Mouse (Mus musculus): ENCODE data around the gene Tpr.
A peak's percentile ranks its signal among the peaks of the same experiment; 100 is the strongest.

Gene Tpr

DNA sequence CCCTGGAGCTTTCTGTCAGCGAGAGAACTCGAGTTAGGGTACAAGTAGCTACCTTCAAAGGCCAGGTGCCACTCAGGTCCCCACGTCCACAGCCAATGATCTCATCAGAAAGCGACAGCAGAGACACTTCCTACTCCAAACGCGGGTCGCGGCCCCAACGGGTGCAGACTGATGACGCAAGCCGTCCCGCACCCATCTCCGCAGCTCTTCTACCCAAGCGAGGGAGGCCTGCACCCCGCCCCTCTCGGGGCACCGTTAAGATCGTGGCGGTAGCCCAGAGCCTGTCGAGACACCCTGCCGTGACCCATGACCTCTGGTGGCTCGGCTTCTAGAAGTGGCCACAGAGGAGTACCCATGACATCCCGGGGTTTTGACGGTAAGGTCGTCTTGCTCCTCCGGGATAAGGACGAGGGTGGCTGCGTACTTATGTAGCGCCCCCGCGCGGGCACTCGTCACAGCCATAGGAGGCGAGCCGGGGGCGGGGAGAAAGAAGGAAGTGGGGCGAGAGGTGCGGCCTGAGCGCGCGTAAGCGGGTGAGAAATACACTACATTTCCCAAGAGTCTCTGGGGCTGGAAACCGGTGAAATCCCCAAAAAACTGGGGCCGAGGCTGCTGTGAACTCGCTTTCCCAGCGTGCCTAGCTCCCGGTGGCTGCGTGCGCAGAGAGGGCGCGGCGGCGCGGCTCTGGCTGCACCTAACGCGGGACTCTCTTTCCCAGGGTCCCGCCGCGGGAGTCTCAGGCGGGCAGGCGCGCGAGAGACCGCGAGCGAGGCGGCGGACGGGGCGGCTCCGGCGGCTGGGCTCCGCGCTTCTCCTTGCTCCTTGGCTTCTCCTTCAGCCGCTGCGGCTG, at the start of gene Tpr, which contains the start of gene Odr4:
TSS of gene Tpr (plus strand) at position 201 of the 850 bp plus-strand sequence.
TSS of gene Odr4 (minus strand) at position 443 of the 850 bp plus-strand sequence.
- peak; percentile 99 for DNase-seq

DNA sequence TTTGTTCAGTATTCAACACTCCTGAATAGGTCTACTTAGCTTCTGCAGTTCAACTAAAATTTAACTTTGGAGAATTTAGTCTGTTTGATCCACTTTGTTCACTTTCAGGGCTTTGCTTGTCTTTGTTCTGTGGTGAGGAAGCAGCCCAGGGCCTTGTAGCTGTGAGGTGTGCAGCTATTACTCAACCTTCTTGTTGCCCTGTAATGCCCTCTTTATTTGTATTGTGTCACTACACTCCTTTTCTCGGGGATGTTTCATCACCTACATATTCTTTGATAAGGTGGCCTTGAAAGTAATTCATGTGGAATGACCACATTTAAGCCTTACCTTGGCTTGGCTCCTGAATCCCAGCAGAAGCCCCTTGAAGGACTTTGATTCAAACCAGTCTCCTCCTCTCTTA, 31.8 kb upstream of the Tpr start:
- no peak for DNase-seq

DNA sequence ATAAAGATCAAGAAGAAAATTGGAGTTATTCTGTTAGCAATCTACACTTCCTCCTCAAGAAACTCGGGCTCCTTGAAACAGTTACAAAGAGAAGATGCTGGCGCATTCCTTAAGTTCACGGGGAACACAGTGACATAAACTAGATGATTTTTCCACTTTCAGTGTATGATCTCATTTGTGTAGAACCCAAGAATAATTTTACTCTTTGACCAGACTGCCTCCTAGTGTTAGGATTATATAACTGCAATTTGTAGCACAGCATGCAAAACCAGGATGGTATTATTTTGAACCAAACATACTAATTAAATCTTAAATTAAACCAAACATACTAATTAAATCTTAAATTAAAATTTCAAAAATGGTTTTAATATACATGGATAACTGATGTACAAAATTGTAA, 19.7 kb upstream of the Tpr start:
- no peak for DNase-seq

DNA sequence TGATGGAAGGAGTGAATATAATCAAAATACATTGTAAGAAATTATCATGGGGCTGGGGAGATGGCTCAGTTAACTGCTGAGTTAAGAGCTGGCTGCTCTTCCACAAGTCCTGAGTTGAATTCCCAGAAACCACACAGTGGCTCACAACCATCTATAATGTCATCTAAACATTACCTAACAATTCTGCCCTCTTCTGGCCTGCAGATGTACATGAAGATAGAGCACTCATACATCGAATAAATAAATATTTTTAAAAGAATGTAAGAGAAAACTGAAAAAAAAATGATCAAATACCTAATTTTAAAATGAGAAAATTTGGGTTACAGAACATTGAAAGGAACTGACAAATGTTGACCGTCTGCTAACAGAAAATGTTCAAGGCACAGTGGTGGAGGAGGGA, 18.4 kb upstream of the Tpr start:
- DNase-seq, result no peak

DNA sequence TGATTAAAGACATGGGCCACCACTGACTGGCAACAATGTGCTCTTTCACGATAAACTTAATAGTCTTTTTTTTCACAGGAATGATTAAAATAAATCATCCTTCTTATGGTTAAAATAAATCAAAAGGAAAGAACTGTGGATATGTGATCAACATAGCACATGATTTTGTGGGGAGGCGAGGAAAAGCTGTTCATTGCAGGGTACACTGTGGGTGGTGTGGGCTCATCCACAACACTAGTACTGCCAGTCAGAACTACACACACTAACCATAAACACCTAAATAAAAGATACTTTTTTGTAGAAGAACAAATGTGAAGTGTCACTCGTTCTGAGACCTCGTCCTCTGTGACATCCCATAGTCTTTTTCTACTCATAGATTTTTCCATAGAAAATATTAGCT, 8.5 kb upstream of the Tpr start:
- no peak for DNase-seq

DNA sequence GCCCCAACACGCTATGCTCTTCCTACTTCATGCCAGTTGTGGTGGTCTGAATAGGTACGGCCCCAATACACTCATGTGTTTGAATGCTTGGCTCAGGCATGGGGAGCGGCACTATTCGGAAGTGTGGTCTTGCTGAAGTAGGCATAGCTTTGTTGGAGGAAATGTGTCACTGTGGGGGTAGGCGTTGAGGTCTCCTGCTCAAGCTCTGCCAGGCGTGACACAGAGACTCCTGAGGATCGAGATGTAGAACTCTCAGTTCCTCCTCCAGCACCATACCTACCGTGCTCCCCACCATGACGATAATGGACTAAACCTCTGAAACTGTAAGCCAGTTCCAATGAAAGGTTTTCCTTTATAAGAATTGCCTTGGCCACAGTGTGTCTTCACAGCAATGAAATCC, 5.1 kb upstream of the Tpr start:
- DNase-seq, result no peak

DNA sequence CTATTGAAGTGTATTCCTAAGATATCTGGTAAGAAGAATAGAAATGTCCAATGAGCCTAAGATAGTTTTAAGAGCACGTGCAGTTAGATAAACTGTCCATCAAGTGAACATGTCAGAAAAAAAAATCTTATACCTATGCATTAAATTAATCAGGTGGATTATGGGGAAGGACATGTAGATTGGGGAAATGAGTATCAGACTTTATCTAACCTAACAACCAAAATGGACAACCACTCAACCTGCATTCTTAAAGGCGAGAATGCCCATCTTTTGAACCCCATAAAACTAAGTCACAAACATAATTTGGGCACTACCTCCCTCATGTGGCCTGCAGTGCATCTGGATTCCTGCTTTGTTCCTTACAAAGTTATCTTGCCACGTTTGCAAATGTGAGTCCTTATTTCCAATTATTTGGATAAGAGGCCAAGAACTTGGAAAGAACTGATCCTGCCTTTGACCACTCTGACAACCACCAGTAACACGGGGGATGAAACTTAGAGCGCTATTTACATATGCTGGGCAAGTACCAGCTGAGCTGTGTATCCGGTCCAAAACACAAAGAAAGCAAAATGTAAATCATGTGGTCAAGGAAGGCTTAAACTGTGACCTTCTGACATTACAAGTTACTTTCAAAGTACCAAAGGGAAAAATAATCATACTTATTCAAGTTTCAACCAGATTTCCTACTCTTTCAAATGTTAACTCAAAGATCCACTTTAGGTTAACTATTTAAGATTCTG, 3.1 kb upstream of the Tpr start:
- DNase-seq, result no peak

DNA sequence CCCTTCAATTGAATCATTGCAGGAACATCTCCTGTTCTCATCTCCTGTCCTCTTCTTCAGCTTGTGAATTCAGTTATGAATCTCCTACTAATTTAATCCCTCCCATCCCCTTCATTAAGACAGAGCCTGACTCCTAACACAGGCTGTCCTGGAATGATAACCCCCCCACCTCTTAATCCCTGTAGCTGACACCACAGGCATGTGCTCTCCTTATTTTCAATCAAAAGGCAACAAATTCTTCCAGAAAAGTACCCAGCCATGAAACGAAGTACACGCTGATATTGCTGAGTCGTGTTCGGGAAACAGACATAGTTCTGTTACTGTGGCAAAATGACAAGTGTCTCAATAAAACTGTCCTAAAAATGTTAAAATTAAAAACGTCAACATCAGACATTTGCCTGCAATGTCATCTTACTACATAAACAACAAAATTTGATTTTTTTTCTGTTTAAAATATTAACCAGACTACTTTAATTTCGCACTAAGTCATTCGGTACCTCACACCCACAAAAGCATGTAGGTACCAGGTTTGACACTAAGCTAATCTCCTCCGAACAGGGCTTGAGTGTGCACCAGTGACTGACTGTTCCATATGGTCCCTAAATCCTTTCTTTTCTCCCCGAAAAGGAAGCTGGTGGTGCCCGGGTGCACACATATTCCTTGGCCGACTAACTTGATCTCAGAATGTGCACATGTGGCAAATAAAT, 554 bp upstream of the Tpr start:
- DNase-seq, result no peak

DNA sequence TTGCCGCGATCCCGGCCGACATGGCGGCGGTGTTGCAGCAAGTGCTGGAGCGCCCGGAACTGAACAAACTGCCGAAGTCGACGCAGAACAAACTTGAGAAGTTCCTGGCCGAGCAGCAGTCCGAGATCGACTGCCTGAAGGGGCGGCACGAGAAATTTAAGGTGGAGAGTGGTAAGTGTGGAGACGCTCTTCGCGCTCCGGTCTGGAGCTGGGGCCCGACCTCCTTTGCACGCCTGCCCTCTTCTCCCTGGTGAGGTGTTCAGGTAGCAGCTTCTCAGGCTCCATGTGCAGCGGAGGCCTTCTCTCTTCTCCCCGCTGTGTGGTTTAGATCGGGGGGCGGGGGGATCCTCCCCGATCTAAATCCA, 832 bp downstream of the Tpr start:
- DNase-seq, result no peak

DNA sequence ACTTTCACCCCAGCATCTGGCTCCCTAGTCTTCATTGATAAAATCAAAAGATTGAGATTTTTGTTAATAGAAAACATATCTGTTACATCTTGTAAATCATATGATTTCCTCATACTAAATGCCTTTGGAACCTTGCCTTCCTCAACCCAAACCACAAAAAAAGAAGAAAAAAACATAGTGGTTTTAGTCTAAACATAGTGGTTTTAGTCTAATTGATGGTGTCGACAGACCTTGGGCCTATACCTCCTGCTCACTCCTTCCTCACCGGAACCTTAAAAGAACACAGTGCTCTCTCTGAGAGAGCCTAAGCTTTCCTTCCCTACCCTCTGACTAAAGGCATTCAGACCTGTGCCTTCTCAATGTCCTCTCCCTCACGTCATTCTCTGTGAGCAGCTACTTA, 3.4 kb downstream of the Tpr start:
- no peak for DNase-seq

DNA sequence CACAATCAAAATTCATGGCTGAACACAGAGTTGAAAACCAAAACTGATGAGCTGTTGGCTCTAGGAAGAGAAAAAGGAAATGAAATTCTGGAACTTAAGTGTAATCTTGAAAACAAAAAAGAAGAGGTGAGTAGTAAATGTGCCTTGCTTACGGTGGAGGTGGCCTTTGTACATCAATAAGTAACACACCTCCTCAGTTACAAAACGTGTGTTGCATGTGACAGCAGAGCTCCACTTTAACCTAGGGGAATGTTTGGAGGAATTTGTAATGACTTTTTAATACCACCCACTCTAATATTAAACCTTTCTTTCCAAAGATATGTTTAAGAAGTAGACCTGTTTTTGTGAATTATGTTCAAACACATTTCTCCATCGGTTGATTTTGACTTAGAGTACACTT, 11.3 kb downstream of the Tpr start:
- no peak for DNase-seq

DNA sequence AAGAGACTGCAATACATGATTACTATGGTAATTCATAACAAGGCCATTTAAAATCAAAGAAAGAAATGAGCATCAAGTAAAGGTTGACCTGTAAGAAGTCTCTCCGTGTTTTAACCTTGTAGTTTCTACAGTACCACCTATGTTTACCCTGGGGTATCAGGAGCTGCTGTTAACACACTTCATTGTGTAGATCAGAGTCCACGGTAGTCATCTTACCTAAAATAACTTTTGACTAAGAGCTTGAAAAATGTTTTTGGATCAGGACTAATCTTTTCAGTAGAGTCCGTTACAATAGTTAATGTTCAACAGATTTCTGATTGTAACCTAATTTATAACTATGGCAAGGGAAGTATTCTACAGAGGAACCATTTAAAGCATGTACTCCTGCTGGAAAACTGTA, 11.9 kb downstream of the Tpr start:
- DNase-seq, result no peak

DNA sequence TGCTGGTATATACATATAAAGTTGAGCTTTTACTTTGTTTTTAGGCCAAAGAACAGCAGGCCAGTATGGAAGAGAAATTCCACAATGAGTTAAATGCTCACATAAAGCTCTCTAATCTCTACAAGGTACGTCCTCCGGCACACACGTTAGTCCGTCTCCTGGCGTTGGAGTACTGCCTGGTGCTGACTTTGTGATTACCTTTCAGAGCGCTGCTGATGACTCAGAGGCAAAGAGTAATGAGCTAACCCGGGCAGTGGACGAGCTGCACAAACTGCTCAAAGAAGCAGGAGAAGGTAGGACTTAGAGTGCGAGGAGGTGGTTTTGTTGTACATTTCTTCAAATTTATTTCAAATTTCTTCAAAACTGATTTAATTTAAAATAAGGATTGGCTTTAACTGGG, 14.6 kb downstream of the Tpr start:
- no peak for DNase-seq

DNA sequence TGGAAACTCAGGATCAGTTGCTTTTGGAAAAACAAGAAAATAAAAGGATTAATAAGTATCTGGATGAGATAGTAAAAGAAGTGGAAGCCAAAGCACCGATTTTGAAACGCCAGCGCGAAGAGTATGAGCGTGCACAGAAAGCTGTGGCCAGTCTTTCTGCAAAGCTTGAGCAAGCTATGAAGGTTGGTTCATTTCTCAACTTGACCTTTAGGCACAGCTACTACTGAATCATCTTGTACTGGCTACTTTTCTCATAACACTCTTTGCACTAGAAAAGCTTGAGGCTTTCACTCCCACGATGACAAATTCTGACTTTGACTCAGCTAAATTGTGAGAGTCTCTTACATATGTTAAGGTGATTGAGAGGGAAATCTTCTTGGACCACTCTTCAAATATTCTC, 17.4 kb downstream of the Tpr start:
- DNase-seq, result no peak

DNA sequence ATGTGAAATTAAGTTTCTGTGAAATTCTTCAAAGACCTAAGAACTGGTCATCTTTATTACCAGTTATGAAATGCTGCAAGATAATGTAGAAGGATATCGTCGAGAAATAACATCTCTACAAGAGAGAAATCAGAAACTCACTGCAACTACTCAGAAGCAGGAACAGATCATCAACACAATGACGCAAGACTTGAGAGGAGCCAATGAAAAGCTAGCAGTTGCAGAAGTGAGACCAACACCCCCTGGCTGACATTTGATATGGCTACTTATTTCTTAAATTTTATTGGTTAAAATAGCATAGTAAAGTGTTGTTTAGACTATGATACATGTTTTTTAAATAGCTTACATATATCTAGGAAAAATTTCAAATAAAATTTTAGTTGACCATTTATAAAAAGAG, 23.4 kb downstream of the Tpr start:
- no peak for DNase-seq

DNA sequence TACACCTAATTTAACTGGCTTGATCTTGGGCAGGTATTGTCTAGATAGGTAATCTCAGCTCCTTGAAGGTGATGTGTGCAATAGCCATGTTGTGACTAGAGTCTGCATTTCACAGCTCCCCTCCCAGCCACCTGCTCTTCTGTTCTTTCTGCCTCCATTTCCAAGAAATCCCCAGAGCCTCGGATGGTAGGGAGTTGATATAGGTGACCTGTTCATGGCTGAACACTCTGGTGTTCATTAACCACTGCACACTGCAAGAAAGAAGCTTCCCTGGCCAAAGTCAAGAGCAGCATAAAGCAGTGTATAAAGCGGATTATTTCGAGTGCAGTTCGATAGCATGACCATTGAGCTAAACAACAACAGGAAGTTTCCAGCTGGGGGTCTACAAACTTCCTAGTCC, 25.8 kb downstream of the Tpr start:
- no peak for DNase-seq

DNA sequence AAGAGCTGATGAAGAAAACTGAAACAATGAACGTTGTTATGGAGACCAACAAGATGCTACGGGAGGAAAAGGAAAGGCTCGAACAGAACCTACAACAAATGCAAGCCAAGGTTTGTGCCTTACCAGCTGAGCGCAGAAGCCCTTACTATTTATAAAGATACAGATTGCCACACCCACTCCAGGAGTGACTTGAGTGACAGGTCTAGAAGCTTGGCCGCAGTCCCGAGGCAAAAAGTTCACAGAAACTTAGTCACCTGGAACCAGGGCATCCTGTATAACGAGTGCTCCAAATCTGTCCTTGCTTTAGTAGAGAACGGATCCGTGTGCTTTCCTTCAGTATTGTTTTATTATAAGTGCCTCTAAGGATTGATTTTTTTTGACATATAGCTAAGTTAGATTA, 33.0 kb downstream of the Tpr start:
- DNase-seq, result peak; percentile 22

DNA sequence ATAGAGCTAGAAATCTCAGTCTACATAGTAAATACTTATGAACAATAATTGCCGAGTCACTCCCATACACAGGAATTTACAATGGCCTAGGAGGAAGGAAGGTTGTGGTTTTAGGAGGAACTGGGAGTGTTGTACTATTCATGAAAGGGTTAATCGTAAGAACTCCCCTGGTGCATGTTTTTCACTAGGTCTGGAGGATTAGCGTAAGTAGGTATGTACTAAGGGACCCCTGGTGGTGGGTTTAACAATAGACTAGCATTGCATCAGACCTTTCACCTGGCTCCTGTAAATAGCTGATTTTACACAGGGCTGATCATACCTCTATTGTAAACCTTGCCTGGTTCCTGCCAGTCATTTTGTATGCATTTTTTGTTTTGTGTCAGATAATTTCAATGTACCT, 33.6 kb downstream of the Tpr start:
- no peak for DNase-seq

DNA sequence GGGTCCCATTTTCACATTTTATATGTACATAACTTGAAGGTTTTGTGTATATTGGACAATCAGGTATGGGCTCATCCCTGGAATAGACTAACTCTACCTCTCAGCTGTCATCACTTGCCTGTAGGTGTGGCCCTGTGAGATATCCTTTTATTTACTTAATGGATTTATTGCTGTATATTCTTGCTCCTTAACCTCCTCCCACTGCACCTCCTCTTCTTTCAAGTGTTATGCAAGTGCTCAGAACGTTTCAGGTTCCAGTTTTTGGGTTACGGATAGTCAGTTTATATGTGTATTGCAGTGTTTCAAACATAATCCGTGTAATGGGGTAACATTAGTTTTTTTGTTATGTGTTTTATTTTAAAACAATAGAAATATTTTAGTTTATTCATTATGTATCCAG, 46.0 kb downstream of the Tpr start:
- no peak for DNase-seq

DNA sequence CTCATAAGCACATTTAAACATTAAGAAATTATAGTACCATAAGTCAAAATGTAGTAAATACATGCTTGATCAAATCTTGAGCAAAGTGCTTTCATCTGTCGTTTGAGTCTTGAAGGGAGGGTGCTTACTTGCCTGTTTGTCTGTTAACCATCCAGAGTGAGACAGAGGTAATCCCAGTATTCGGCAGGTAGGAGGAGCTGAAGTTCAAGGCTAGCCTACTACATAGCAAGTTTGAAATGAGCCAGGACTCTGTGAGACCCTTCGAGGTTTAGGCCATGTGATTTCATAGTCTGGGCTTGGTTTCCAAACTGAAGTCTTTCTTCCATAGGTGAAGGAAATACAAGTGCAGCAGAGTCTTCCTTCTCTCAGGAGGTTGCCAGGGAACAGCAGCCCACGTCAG, 49.1 kb downstream of the Tpr start:
- DNase-seq, result no peak

DNA sequence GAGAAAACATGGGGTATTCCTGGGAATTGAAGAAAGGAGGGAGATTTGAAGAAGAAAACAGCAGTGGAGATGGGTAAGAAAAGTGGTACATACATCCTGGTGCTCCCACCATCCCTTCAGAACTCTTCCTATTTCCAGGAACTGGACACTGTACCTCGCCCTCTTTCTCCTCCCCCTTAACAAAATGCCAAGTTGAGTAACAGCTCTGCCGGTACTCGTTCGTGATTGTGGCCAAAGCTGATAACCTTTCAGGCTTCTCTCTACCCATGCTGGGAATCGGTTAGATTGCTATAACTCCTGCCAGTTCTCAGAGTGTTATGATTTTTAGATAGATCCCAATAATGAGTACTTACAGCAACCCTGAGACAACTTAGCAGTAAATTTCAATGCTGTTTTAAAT, 66.3 kb downstream of the Tpr start:
- DNase-seq, result no peak

DNA sequence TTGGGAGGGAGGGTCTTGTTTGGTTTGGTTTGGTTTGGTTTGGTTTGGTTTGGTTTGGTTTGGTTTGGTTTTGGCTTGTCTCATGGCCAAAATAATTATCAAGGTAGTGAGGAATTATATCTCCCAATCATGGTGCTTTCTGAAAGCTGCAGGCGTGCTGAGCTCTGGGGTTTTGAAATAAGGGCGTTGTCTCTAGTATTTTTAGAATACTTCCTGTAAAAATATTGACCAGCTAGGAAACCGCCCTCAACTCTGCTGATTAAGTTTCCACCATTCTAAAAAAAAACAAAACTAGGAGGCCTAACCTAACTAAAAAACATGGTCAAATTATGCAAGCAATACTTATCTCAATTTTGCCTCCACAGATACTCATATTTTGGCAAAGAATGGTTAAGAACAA, 67.0 kb downstream of the Tpr start:
- no peak for DNase-seq

DNA sequence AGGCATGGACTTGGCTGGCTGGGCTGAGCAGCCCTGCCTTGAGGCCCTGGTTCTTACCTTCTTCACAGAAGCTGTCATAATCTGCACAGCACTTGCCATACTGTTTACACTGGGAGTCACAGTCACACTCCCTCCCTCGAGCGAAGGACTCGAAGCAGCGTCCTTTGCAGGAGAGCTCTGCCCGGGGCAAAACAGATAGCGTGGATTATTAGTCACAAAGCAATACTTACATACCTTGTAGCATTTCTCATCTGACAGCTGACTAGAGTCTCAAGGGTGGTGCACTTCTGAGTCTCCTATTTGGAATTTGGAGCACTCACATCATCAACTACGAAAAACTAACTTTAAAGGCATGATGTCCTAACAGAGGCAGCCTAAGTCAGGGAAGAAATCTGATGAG, 68.0 kb downstream of the Tpr start:
- DNase-seq, result no peak

DNA sequence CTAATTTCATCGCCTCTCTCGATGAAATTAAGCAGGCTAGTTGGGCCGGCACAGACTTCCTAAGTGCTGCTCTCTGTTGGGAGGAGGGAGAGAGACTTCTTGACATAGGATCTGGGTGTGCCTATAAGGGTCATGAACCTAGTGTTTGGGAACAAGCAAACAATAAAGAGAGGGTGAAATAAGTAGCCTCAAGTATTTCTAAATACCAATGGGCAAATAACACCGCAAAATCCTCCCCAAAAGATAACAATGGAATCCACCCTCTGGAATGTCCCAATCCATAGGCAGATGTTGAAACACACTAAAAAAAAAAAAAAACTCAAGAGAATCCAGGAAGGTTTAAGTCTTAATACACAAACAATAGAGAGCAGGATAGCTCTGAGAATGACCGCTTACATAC, 70.4 kb downstream of the Tpr start:
- no peak for DNase-seq

All from kidney, postnatal 14 days (tissue).